Mouse (Mus musculus) bone marrow, adult 2 months (tissue): ENCODE measurements around the gene Gm4312.
"Not testable (repeated sequence)": the region's sequence is repeated elsewhere in the genome, so short reads cannot be mapped to it uniquely, and the experiment has no call there.

Experiments used
- CTCF ChIP-seq: fragments of 200-500 bp; IDR thresholded peaks from 2 replicates; pipeline ENCODE4 v1.5.1; 2011; ENCODE audit warnings: low read length, control low read depth; ENCODE audit not compliant: control insufficient read depth, insufficient read depth
- POLR2A ChIP-seq: fragments of 200-500 bp; IDR thresholded peaks from 2 replicates; pipeline ENCODE4 v1.6.1; 2011; ENCODE audit warnings: low read depth, mild to moderate bottlenecking, control low read depth, low read length, borderline replicate concordance; ENCODE audit not compliant: control insufficient read depth

DNA sequence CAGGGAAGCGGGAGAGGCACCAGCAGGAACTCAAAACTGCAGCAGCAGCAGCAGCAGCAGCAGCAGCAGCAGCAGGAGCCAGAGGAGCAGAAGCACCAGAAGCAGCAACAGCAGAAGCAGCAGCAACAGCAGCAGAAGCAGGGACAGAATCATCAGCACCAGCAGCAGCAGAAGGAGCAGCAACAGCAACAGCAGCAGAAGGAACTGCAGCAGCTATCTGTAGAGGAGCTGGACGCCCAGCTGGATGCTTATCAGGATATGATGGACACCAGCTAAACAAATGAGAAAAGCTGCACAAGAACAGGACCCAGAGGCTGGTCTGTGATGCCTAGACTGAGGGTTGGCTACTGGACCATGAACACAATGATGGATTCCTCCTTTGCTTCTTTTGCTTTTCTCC lies 25.5 kb downstream of the Gm4312 start:
- not testable (repeated sequence) for TF ChIP-seq POLR2A, CTCF
